Mouse (Mus musculus) MEL (cell line): ENCODE measurements around the gene Otof. TPM values are rescaled to one million over a fixed set of nuclear protein-coding genes. Genes with fewer than 3 reads are reported as not detected.

Source experiments
- DNase-seq: peaks from one replicate; pipeline ENCODE4 v3.0.0; 2011; ENCODE audit warnings: low read depth, low spot score
- H3K27ac ChIP-seq: 2 replicates; pipeline ENCODE4 v1.5.1; 2012; ENCODE audit warnings: low read depth, mild to moderate bottlenecking, control low read depth, low read length, moderate library complexity; ENCODE audit not compliant: control insufficient read depth
- H3K27me3 ChIP-seq, 2 experiments: fragments of 150-350 bp in 1 of 2; sonication (generic) in 1 of 2; 2 replicates each; pipeline ENCODE4 v1.6.1; 2012; ENCODE audit warnings: low read length in 2 of 2, mild to moderate bottlenecking in 2 of 2, improper control_type of control experiment in 1 of 2, moderate library complexity in 1 of 2; ENCODE audit not compliant: insufficient read depth in 2 of 2, control insufficient read depth in 1 of 2
- H3K36me3 ChIP-seq, 2 experiments: 2 replicates each; pipeline ENCODE4 v1.6.1; 2012 to 2014; ENCODE audit warnings: low read length in 2 of 2, improper control_type of control experiment in 1 of 2, inconsistent platforms in 1 of 2, mild to moderate bottlenecking in 1 of 2; ENCODE audit not compliant: insufficient read depth in 2 of 2, control insufficient read depth in 1 of 2
- H3K4me1 ChIP-seq, 2 experiments: fragments of 150-350 bp in 1 of 2; sonication (generic) in 1 of 2; 2 replicates each; pipeline ENCODE4 v1.6.1; 2012; ENCODE audit warnings: low read length in 2 of 2, improper control_type of control experiment in 1 of 2, mild to moderate bottlenecking in 1 of 2; ENCODE audit not compliant: insufficient read depth in 2 of 2, control insufficient read depth in 1 of 2
- H3K4me3 ChIP-seq, 2 experiments: fragments of 150-350 bp in 1 of 2; sonication (generic) in 1 of 2; 2 replicates each; pipeline ENCODE4 v1.5.1; 2012; ENCODE audit warnings: low read depth in 2 of 2, low read length in 2 of 2, mild to moderate bottlenecking in 2 of 2, moderate library complexity in 2 of 2, control low read depth in 1 of 2, improper control_type of control experiment in 1 of 2; ENCODE audit not compliant: control insufficient read depth in 1 of 2, insufficient read depth in 1 of 2
- H3K79me2 ChIP-seq: 2 replicates; pipeline ENCODE4 v1.6.1; 2012; ENCODE audit warnings: mild to moderate bottlenecking, low read length, moderate library complexity; ENCODE audit not compliant: control insufficient read depth, poor library complexity, insufficient read depth
- H3K9ac ChIP-seq: 2 replicates; pipeline ENCODE4 v1.6.1; 2012; ENCODE audit warnings: low read depth, mild to moderate bottlenecking, control low read depth, low read length, moderate library complexity; ENCODE audit not compliant: control insufficient read depth, poor library complexity, severe bottlenecking
- H3K9me3 ChIP-seq: fragments of 150-350 bp; sonication (generic); replicated peaks from 2 replicates; pipeline ENCODE4 v1.6.1; 2012; ENCODE audit warnings: mild to moderate bottlenecking, low read length, improper control_type of control experiment, moderate library complexity; ENCODE audit not compliant: insufficient read depth
- CHD1 ChIP-seq: IDR thresholded peaks from 2 replicates; pipeline ENCODE4 v1.6.1; 2012; ENCODE audit warnings: low read depth, mild to moderate bottlenecking, inconsistent platforms, low read length, improper control_type of control experiment
- CHD2 ChIP-seq: IDR thresholded peaks from 2 replicates; pipeline ENCODE4 v1.6.1; 2011; ENCODE audit warnings: low read length, improper control_type of control experiment
- CTCF ChIP-seq, 3 experiments: IDR thresholded peaks in 2 of 3; conservative IDR thresholded peaks in 1 of 3; 2 replicates each; pipeline ENCODE4 v1.5.1; 2011 to 2012; ENCODE audit warnings: low read length in 3 of 3, low read depth in 2 of 3, mild to moderate bottlenecking in 2 of 3, improper control_type of control experiment in 1 of 3, inconsistent platforms in 1 of 3, mixed read lengths in 1 of 3, moderate library complexity in 1 of 3; ENCODE audit not compliant: control insufficient read depth in 1 of 3, insufficient read depth in 1 of 3, poor library complexity in 1 of 3, severe bottlenecking in 1 of 3
- E2F4 ChIP-seq: IDR thresholded peaks from 2 replicates; pipeline ENCODE4 v1.6.1; 2011; ENCODE audit warnings: low read depth, low read length, improper control_type of control experiment, borderline replicate concordance
- ELF1 ChIP-seq: IDR thresholded peaks from 2 replicates; pipeline ENCODE4 v1.6.1; 2014; ENCODE audit warnings: low read depth, mild to moderate bottlenecking, inconsistent platforms, low read length, improper control_type of control experiment, moderate library complexity
- EP300 ChIP-seq, 2 experiments: IDR thresholded peaks; 2 replicates each; pipeline ENCODE4 v1.6.1; 2011; ENCODE audit warnings: improper control_type of control experiment in 2 of 2, low read length in 2 of 2, low read depth in 1 of 2, mild to moderate bottlenecking in 1 of 2
- HCFC1 ChIP-seq: IDR thresholded peaks from 2 replicates; pipeline ENCODE4 v1.6.1; 2012; ENCODE audit warnings: low read depth, mild to moderate bottlenecking, inconsistent platforms, low read length, improper control_type of control experiment, moderate library complexity
- JUND ChIP-seq: IDR thresholded peaks from 2 replicates; pipeline ENCODE4 v1.6.1; 2011; ENCODE audit warnings: low read depth, mild to moderate bottlenecking, improper control_type of control experiment, low read length
- KAT2A ChIP-seq: conservative IDR thresholded peaks from 2 replicates; pipeline ENCODE4 v1.6.1; 2012; ENCODE audit warnings: low read depth, low read length, improper control_type of control experiment, inconsistent platforms
- MAFK ChIP-seq: IDR thresholded peaks from 2 replicates; pipeline ENCODE4 v1.6.1; 2011; ENCODE audit warnings: low read depth, mild to moderate bottlenecking, low read length, improper control_type of control experiment, borderline replicate concordance
- MAX ChIP-seq: IDR thresholded peaks from 2 replicates; pipeline ENCODE4 v1.6.1; 2011; ENCODE audit warnings: low read length, improper control_type of control experiment
- MEF2A ChIP-seq: IDR thresholded peaks from 2 replicates; pipeline ENCODE4 v1.6.1; 2014; ENCODE audit warnings: low read depth, mild to moderate bottlenecking, inconsistent platforms, low read length, improper control_type of control experiment; ENCODE audit not compliant: poor library complexity, insufficient replicate concordance, severe bottlenecking; ENCODE audit errors: extremely low read depth
- MXI1 ChIP-seq: IDR thresholded peaks from 2 replicates; pipeline ENCODE4 v1.6.1; 2011; ENCODE audit warnings: mild to moderate bottlenecking, low read depth, low read length, improper control_type of control experiment
- MYB ChIP-seq: IDR thresholded peaks from 2 replicates; pipeline ENCODE4 v1.6.1; 2011; ENCODE audit warnings: mild to moderate bottlenecking, low read depth, low read length, improper control_type of control experiment
- MYC ChIP-seq: IDR thresholded peaks from 2 replicates; pipeline ENCODE4 v1.6.1; 2011; ENCODE audit warnings: low read depth, mild to moderate bottlenecking, low read length, improper control_type of control experiment, moderate library complexity
- NELFE ChIP-seq: IDR thresholded peaks from 2 replicates; pipeline ENCODE4 v1.6.1; 2011; ENCODE audit warnings: low read depth, low read length, improper control_type of control experiment
- NRF1 ChIP-seq: IDR thresholded peaks from 2 replicates; pipeline ENCODE4 v1.6.1; 2014; ENCODE audit warnings: low read depth, mild to moderate bottlenecking, inconsistent platforms, low read length, improper control_type of control experiment, moderate library complexity; ENCODE audit not compliant: poor library complexity, insufficient read depth, severe bottlenecking
- POLR2A ChIP-seq, 2 experiments: IDR thresholded peaks; 2 replicates each; pipeline ENCODE4 v1.6.1; 2011 to 2012; ENCODE audit warnings: low read length in 2 of 2, mild to moderate bottlenecking in 2 of 2, control low read depth in 1 of 2, improper control_type of control experiment in 1 of 2, low read depth in 1 of 2, moderate library complexity in 1 of 2; ENCODE audit not compliant: control insufficient read depth in 1 of 2, insufficient read depth in 1 of 2, poor library complexity in 1 of 2
- POLR2AphosphoS2 ChIP-seq: IDR thresholded peaks from 2 replicates; pipeline ENCODE4 v1.6.1; 2011; ENCODE audit warnings: low read length, improper control_type of control experiment
- POLR2AphosphoS5 ChIP-seq: IDR thresholded peaks from 2 replicates; pipeline ENCODE4 v1.6.1; 2012; ENCODE audit warnings: low read depth, borderline replicate concordance, mild to moderate bottlenecking, inconsistent platforms, low read length, moderate library complexity, mixed read lengths
- RAD21 ChIP-seq: IDR thresholded peaks from 2 replicates; pipeline ENCODE4 v1.6.1; 2011; ENCODE audit warnings: mild to moderate bottlenecking, low read depth, low read length, improper control_type of control experiment
- RCOR1 ChIP-seq: IDR thresholded peaks from 2 replicates; pipeline ENCODE4 v1.6.1; 2012; ENCODE audit warnings: low read depth, mild to moderate bottlenecking, inconsistent platforms, low read length, improper control_type of control experiment
- SIN3A ChIP-seq: IDR thresholded peaks from 2 replicates; pipeline ENCODE4 v1.6.1; 2012; ENCODE audit warnings: low read length, improper control_type of control experiment, inconsistent platforms
- SMC3 ChIP-seq: IDR thresholded peaks from 2 replicates; pipeline ENCODE4 v1.6.1; 2011; ENCODE audit warnings: low read depth, low read length, improper control_type of control experiment
- TBP ChIP-seq: IDR thresholded peaks from 2 replicates; pipeline ENCODE4 v1.8.0; 2011; ENCODE audit warnings: low read depth, low read length, improper control_type of control experiment
- UBTF ChIP-seq: IDR thresholded peaks from 2 replicates; pipeline ENCODE4 v1.6.1; 2012; ENCODE audit warnings: low read depth, mild to moderate bottlenecking, inconsistent platforms, low read length, improper control_type of control experiment, moderate library complexity, borderline replicate concordance; ENCODE audit not compliant: insufficient read depth
- USF1 ChIP-seq: IDR thresholded peaks from 2 replicates; pipeline ENCODE4 v1.6.1; 2014; ENCODE audit warnings: low read depth, mild to moderate bottlenecking, inconsistent platforms, low read length, improper control_type of control experiment, moderate library complexity
- ZC3H11A ChIP-seq: IDR thresholded peaks from 2 replicates; pipeline ENCODE4 v1.6.1; 2012; ENCODE audit warnings: low read depth, mild to moderate bottlenecking, inconsistent platforms, low read length, improper control_type of control experiment
- ZKSCAN1 ChIP-seq: IDR thresholded peaks from 2 replicates; pipeline ENCODE4 v1.6.1; 2012; ENCODE audit warnings: low read depth, mild to moderate bottlenecking, inconsistent platforms, low read length, improper control_type of control experiment, moderate library complexity
- ZMIZ1 ChIP-seq: IDR thresholded peaks from 2 replicates; pipeline ENCODE4 v1.6.1; 2012; ENCODE audit warnings: low read depth, mild to moderate bottlenecking, inconsistent platforms, low read length, improper control_type of control experiment, moderate library complexity
- ZNF384 ChIP-seq: IDR thresholded peaks from 2 replicates; pipeline ENCODE4 v1.6.1; 2012; ENCODE audit warnings: low read depth, mild to moderate bottlenecking, inconsistent platforms, low read length, improper control_type of control experiment
- polyA plus RNA-seq, 2 experiments: library from polyadenylated mRNA; stranded (reverse) in 1 of 2; unstranded in 1 of 2; fragments of >175 nt in 1 of 2; fragments of >200 nt in 1 of 2; gene quantifications; 2 replicates each; pipeline versions ENCODE4 v1.2.1 to v1.2.4; 2012; ENCODE audit warnings: low replicate concordance in 2 of 2, low read depth in 1 of 2; ENCODE audit not compliant: insufficient read length in 2 of 2, insufficient read depth in 1 of 2, missing spikeins in 1 of 2
- total RNA-seq: library from RNA; depleted of rRNA; stranded (reverse); fragments of 300-350 nt; gene quantifications from 2 replicates; pipeline ENCODE4 v1.2.3, GENCODE M21; 2012

Otof gene
- total and polyA plus RNA-seq, 3 experiments, result 0.01 TPM; not detected in 2

GRCm38 (mm10) chr5:30476534-30476933 lies 14.8 kb upstream of the Otof start:
- TF ChIP-seq MAFK, result no peak
- TF ChIP-seq JUND, result no peak
- peak; percentile 43; the same call in 1 of the 2 replicates for TF ChIP-seq ZC3H11A
- peak; percentile 59 for TF ChIP-seq RAD21
- no peak for TF ChIP-seq MEF2A
- TF ChIP-seq MAX, result no peak
- TF ChIP-seq USF1, result no peak
- no peak for TF ChIP-seq UBTF
- TF ChIP-seq POLR2AphosphoS2, result no peak
- no peak for TF ChIP-seq POLR2AphosphoS5
- no peak for TF ChIP-seq RCOR1
- TF ChIP-seq NELFE, result no peak
- no peak for TF ChIP-seq HCFC1
- TF ChIP-seq CTCF (IDR thresholded peaks at IDR 0.05 in 2 of 3, conservative IDR thresholded peaks at IDR 0.05 in 1 of 3; ENCODE audit: control insufficient read depth in 1 of 3, insufficient read depth in 1 of 3, low read depth in 2 of 3, low read length in 3 of 3, poor library complexity in 1 of 3, severe bottlenecking in 1 of 3), result peak; percentile 95 to 96 (median 95)
- TF ChIP-seq ZKSCAN1, result no peak
- TF ChIP-seq SMC3, result peak; percentile 93
- no peak for TF ChIP-seq MYC
- no peak for TF ChIP-seq CHD2
- no peak for TF ChIP-seq MYB
- no peak for TF ChIP-seq ZMIZ1
- TF ChIP-seq POLR2A (IDR thresholded peaks at IDR 0.05; ENCODE audit: control insufficient read depth in 1 of 2, insufficient read depth in 1 of 2, low read depth in 1 of 2, low read length in 2 of 2, poor library complexity in 1 of 2), result no peak
- no peak for TF ChIP-seq MXI1
- TF ChIP-seq ELF1, result no peak
- no peak for TF ChIP-seq E2F4
- TF ChIP-seq NRF1, result no peak
- TF ChIP-seq EP300 (IDR thresholded peaks at IDR 0.05; ENCODE audit: low read depth in 1 of 2, low read length in 2 of 2), result no peak
- TF ChIP-seq SIN3A, result no peak
- no peak for TF ChIP-seq TBP
- no peak for TF ChIP-seq ZNF384
- no peak for TF ChIP-seq CHD1
- TF ChIP-seq KAT2A, result no peak
- Histone ChIP-seq H3K36me3 (no peaks in the 10 kb centered on the region), H3K4me1 (no peaks in the 10 kb centered on the region), H3K27ac (no peak overlapping the region), H3K4me3 (no peak overlapping the region), H3K9me3 (no peaks in the 10 kb centered on the region), H3K9ac (no peak overlapping the region), H3K79me2 (no peaks in the 10 kb centered on the region), H3K27me3 (peaks cover 0 to 4% of the 10 kb centered on the region in 2 experiments; a peak in 3 of 4 replicates)
- peak; percentile 69 for DNase-seq
